Mouse (Mus musculus) spleen, adult 2 months (tissue): ENCODE results near the gene Shank3.

Experiments
- CTCF ChIP-seq: fragments of 200-500 bp; IDR thresholded peaks from 2 replicates; pipeline ENCODE4 v1.5.1; 2011; ENCODE audit warnings: mild to moderate bottlenecking, inconsistent platforms; ENCODE audit not compliant: insufficient read depth, insufficient read length, insufficient replicate concordance; ENCODE audit errors: extremely low read depth
- POLR2A ChIP-seq: fragments of 200-500 bp; IDR thresholded peaks from 2 replicates; pipeline ENCODE4 v1.6.1; 2011; ENCODE audit warnings: low read depth, low read length, inconsistent platforms

DNA sequence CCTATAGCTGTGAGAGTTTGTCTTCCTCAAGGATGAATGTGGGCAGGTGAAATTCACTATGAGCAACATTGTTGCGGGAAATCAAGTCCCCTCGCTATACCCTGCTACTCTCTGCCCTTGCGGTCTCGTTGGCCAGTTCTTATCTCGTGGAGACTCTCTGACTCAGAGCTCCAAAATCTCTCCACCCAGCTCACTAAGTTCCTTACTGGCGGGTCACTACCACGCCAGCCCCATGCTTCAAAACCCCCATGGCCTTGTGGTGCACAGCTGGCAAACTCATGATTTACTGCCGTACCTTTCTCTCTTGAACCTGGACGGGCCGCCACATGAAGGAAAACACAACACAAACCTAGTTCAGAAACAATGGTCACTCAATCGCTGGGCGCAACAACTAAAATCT, 11.2 kb upstream of the Shank3 start:
- TF ChIP-seq CTCF = no peak
- TF ChIP-seq POLR2A = no peak
